Mouse (Mus musculus) ovary, postnatal 36 days (tissue): ENCODE data around the gene Erh.

ENCODE experiments used
- DNase-seq: peaks from one replicate; pipeline ENCODE4 v3.0.0; 2022; ENCODE audit warnings: low spot score, mixed read lengths

Erh gene

DNA sequence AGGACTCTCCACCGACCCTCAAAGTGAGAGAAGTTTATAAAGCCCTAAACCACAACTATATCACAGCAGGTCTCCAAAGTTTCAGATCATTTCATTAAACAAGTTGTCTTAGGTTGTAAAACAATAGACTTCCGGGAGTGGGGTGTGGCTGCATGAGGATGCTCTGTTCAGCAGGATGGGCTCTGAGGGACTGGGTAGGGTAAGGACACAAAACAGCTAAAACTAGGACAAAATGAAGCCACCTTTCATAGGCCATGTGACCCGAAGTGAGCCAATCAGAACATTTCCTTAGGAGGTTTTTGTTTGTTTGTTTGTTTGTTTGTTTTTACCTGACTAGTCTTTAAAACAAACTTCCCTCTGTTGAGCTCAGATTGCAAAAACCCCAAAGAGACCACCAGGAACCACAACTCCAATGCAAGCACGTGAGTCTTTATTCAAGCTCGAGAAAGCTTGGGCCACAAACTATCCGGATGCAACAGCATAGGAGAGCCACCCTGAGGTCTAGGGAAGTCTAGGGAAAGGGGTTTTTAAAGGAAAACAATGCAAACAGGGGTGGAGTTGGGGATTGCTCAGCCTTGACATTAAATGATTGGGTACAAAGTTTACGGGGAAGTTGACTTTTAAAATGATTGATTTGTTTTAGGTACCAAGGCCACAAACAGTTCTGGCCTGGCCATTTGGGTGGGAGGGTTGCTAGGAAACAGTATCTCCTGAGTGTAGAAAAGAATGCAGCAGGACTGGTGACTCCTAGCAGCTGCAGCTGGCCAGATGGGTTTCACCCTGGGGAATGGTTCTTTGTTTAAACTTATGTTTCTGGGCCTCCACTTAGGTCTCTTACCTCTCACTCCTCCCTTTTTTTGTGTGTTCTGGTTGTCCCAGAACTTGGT is 28.5 kb downstream of the Erh start:
- no peak for DNase-seq

DNA sequence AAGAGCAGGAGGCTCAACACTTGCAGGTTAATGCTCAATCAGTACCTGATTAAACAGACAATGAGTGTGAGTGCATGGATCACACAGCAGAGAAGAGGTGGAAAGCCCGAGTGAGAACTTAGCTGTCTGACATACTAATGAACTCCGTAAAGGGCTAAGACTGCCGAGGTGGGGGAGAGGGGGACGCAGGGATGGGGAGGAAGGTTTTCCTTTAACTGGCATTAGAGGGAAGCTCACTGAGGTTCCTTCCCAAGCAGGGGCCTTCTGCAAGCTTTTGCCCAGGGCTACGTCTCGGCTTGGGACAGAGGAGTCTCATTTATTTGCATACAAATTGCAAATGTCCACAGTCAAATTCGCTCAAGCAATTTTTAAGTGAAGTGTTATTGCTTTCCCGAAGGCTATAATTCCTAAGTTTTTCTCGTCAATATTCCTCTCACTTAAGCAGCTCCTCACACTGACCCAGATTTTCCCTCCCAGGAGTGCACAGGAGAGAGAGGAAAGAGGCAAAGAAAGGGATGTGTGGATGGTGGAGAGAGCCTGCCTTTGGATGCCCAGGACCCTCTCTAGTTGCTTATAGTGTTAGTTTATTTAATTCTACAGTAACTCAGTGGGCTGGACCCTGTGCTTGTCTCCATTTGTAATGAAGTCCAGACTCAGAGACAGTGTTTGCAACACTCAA is 31.9 kb downstream of the Erh start:
- DNase-seq: no peak

DNA sequence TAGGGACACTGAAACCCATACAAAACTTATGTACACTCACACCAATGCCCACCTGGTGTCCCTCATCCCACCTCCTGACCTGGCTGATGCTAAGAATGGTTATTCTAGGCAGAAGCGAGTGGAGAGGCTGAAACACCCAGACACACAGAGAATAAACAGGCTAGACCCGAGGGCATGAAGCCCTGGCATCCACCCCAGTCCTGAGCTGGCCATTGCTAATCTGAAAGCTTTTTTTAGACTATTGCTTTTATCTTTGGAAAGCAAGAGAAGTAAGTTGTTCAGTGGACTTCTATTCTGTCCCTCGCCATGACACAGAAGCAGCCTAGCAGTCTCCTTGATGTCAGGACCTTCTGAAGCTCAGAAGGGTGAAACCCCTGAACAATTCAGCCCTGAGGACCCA is 34.2 kb downstream of the Erh start:
- peak; percentile 33 for DNase-seq

DNA sequence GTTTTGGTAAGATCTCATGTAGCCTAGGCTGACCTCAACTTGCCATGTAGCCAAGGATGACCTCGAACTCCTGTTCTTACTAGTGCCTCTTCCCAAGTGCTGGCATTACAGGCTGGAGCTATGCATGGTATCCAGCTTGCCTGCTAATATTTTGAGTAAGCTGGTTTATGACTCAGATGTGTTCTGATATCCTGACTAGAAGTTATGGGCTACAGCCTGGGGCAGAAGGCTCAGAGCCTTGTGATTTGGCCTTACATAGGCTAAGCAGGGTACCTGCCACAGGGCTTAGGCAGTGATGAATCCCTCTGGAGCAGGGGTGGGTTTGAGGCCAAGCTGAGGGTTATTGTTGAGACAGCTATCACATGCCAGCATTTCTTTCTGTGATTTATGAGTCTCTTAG is 35.6 kb downstream of the Erh start:
- no peak for DNase-seq

DNA sequence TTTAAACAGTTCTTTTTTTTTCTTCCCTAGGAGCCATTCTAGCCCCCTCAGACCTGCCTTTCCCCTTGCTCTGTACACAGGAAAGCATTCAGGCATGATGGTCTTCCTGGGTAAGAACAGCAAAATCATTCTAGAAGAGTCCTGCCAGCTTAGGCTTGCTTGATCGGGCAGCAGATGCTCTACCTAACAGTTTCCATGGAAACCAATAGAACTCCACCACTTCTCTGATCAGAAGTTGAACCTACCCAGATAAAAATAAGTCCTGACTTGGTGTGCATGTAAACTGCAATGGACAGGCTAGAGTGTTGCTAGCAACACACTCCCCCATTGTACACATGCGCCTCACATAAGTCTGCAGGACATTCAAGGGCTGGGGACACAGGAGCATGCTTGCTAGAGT is 39.9 kb downstream of the Erh start:
- no peak for DNase-seq

DNA sequence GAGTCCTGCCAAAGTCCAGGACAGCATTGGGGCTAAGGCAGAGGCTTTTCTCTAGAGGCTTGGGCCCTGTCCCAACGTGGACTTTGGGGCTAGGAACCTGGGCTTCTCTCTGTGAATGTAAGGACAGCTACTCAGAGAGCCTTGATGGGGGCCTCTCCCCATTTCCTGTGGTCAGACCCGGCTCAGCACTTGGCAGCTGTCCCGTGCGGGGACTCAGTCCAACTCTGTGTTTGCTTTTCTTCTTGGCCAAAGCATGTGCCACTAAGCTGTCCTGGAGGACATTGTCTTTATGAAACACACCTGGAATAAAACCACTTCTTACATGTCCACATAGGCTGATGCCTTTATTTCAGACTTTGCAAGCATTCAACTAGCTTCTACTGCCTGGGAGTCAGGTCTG is 40.6 kb downstream of the Erh start:
- DNase-seq: peak; percentile 64

DNA sequence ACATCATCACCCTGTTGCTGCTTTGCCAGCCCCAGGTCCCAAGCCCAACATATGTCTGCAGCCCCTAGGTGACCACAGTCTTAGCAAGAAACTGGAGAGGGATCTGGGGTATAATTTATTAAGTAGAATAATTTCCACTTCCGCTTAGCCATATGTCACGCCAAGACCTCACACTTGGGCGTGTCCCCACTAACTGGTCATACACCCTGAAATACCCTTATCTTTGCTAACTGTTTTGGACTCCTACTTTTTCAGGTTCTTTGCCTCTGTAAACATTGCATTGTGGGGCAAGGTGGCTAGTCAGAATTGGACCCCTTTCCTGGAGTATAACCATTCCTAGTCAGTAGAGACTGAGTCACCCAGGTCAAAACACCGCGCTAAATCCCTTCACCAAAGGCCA is 41.7 kb downstream of the Erh start:
- DNase-seq: no peak

DNA sequence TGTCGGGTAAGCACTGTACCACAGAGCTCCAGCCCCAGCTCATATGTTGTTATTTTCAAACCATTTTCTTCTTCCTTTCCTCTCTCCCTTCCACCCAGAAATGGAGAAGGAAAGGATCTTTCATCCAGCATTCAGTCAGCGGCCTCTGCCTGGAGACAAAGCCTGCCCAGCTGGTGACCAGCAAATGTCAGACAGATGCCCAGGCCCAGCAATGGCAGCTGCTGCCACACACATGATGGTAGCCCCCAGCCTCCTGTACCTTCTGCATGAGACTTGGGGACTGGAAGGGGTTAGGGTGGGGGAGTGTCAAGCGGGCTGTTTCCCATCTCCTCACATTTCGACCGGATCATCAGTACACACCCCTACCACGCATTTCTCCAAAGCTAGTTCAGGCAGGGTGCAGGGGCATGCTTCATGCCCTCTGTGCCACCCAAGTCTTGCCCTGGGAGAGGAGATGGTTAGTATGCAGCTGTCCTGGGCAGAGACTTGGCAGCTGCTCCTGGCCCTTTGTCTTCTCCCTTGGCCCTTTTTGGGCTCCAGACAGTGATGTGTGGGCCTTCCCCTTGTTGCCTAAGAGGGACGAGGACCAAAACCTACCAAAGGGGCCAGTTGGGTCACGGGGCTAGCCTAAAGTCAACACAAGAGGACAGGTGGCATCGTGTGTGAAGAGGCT is 42.4 kb downstream of the Erh start:
- DNase-seq: no peak

DNA sequence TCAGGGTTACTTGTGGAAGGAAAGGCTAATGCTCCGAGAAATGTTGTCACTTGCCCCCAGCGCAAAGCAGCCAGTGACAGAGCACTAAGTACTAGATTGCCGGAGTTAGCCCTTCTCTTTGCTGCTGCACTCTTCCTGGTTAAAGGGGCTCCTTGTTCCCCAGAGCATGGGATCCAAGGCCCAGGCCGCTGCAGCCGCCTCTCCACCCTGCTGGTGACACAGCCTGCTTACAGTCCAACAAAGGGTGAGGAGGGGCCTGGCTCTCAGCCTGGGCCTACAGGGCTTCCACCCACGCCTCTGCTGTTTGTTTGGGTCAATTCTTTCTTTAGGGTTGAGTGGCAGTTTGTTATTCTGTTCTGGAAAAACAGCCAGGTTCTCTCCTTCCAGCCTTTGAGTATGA is 45.4 kb downstream of the Erh start:
- peak; percentile 54 for DNase-seq

DNA sequence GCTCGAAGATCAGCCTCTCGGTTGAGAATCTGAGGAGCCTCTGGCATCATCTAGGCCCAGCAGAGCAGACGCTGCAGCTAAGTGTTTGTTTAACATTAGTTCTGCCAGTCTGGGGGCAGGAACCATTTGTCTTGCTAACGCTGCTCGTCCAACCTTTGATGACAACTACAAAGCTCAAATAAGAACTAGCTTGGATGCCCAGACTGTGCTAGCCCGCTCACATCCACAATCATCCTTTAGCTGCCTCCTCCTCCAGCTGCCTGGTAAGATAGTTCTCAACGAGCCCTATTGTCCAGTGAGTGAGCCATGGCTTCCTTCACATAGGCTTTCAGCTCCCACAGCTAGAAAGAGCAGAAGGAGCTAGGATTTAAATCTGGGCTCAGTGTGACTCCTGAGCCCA is 45.9 kb downstream of the Erh start:
- no peak for DNase-seq

DNA sequence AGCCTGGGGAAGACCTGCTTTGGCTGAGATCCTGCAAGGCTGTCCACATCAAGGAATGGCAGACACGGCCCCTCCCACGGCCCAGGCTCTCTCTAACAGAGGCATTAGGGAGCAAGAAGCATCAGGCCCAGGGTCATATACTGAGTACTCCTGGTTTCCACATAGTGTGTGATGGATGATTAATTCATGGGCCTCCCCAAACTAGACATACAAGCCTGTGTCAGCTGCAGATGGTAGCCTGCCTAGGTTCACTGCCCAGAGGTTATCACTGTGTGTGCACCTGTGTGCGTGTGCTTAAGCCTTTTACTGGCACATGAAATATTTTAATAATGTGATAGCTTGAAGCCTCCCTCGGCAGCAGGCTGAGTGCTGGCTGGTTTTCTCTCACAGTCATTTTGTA is 48.2 kb downstream of the Erh start:
- no peak for DNase-seq

DNA sequence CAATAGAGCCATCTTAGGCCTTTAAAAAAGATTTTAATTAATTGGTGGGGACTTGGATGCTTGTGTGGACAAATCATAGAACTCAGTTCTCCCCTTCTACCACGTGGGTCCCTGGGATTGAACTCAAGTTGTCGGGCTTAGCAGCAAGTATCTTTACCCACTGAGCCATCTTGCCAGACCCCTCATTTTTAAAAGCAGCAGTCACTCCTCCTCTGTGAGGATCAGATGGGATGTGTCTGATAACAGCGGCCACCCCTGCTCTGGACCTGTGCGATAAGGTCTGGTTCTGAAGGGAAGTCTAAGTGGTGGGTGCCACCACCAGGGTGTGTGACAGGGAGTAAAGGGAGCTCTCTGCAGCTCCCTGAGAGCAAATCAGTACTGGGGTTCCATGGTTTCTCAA is 48.6 kb downstream of the Erh start:
- no peak for DNase-seq

DNA sequence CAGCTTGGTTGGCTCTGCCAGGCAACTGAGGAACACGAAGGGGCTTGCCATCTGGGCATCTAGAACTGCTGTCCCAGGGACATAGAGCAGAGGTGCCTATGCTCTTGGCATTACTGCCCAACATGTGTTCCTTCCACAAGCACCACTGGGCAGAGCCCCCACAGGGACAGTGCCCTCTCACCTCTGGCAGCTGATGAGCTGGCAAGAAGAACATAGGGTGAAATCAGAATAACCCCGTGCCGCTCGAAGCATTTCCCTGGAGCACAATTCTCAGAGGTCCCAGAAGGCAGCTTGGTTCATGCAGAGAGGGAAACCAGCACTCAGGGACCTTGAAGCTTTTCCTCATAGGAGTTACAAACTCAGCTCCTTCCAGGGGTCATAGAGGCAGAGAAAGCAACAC is 49.4 kb downstream of the Erh start:
- DNase-seq: no peak

DNA sequence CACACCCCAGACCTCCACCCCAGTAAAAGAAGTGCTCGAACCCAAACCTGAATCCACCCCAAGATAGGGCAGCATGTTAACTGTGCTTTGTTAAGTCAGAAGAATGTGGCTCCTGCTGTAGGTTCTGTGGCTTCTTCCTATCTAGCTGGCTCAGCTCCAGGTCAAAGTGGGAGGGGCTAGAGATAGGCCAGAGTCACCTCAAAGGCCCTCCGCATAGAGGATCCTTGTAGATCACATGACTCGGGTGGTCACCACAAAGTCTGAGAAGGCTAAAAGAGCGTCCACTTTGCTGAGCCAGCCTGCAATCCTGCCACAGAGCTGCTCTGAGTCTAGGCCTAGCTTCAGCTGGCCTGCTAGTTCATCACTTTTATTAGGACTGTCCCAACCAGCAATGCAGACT is 50.0 kb downstream of the Erh start:
- peak; percentile 20 for DNase-seq

DNA sequence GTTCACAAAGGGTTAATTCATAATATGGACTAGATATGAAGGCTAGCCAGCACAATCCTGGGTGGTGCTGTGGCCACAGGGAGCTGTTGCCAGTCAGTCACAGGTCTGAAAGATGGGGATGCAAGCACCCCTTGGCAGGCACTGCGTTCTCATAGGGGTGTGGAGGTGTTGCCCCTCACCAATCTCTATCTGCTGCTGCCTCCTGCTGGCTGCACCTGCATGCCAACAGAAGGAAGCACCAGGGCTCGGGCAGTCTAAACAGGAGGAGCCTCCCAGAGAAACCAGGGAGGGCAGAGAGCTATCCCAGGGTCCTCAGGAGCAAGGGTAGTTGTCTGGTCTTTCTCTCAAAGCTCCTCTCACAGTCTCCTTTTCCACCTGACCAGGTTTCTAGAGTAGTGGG is 59.2 kb downstream of the Erh start:
- peak; percentile 59 for DNase-seq
